Mouse (Mus musculus): ENCODE data around the gene 0610040J01Rik. TPM values are rescaled to one million over a fixed set of nuclear protein-coding genes. Genes with fewer than 3 reads are reported as not detected.
A peak's percentile ranks its signal among the peaks of the same experiment; 100 is the strongest.
"Not testable (repeated sequence)": the region's sequence is repeated elsewhere in the genome, so short reads cannot be mapped to it uniquely, and the experiment has no call there.

Gene 0610040J01Rik
- polyA plus RNA-seq, 1 experiment from 2014 or later = 2.5 TPM

- no peak overlapping the region for H3K4me2 ChIP-seq (replicated peaks)
- DNase-seq (ENCODE audit: low spot score) (peak; percentile 84), ATAC-seq (ENCODE audit: low FRiP score) (0 out of 2 replicates have a peak, but pooled peaks have one; percentile 34)
- no peaks in the 10 kb centered on the region for H3K36me3 ChIP-seq (replicated peaks; ENCODE audit: control insufficient read depth, insufficient read depth)
- 44% methylated on average over 6 of the region's 6 CpGs for WGBS
- H3K4me1 ChIP-seq (replicated peaks; ENCODE audit: control insufficient read depth, insufficient read depth, low read length) = no peaks in the 10 kb centered on the region
- H3K27me3 ChIP-seq (ENCODE audit: control insufficient read depth, insufficient read depth, low read length) = no peaks in the 10 kb centered on the region
- no peak overlapping the region for H3K4me3 ChIP-seq (replicated peaks; ENCODE audit: low read length)
- H3K9ac ChIP-seq = no peak overlapping the region
- H3K9me3 ChIP-seq (ENCODE audit: control insufficient read depth, low read length) = no peaks in the 10 kb centered on the region
- no peak overlapping the region for H3K27ac ChIP-seq
These were observed 74.5 kb downstream of the 0610040J01Rik start for GRCm38 (mm10) chr5:63886709-63887108.

GRCm38 (mm10) chr5:63887111-63887510 is 74.9 kb downstream of the 0610040J01Rik start:
- Histone ChIP-seq H3K27me3 (ENCODE audit: control insufficient read depth, insufficient read depth, low read length) (no peaks in the 10 kb centered on the region), H3K4me3 (replicated peaks; ENCODE audit: low read length) (no peak overlapping the region), H3K4me2 (replicated peaks) (no peak overlapping the region), H3K27ac (no peak overlapping the region), H3K9me3 (ENCODE audit: control insufficient read depth, low read length) (no peaks in the 10 kb centered on the region), H3K9ac (no peak overlapping the region), H3K36me3 (replicated peaks; ENCODE audit: control insufficient read depth, insufficient read depth) (no peaks in the 10 kb centered on the region), H3K4me1 (replicated peaks; ENCODE audit: control insufficient read depth, insufficient read depth, low read length) (no peaks in the 10 kb centered on the region)
- WGBS = 98% methylated on average over 4 of the region's 4 CpGs
- DNase-seq (ENCODE audit: low spot score) (no peak), ATAC-seq (ENCODE audit: low FRiP score) (no peak)

GRCm38 (mm10) chr5:63891241-63891640 is 79.1 kb downstream of the 0610040J01Rik start:
- H3K9ac ChIP-seq = no peak overlapping the region
- ATAC-seq (ENCODE audit: low FRiP score) = no peak
- H3K4me1 ChIP-seq (replicated peaks; ENCODE audit: control insufficient read depth, insufficient read depth, low read length) = no peaks in the 10 kb centered on the region
- H3K4me2 ChIP-seq (replicated peaks) = no peak overlapping the region
- H3K36me3 ChIP-seq (replicated peaks; ENCODE audit: control insufficient read depth, insufficient read depth) = no peaks in the 10 kb centered on the region
- no peak overlapping the region for H3K4me3 ChIP-seq (replicated peaks; ENCODE audit: low read length)
- DNase-seq (ENCODE audit: low spot score) = no peak
- WGBS = 82% methylated on average over 4 of the region's 4 CpGs
- H3K27ac ChIP-seq = no peak overlapping the region
- H3K9me3 ChIP-seq (ENCODE audit: control insufficient read depth, low read length) = no peaks in the 10 kb centered on the region
- no peaks in the 10 kb centered on the region for H3K27me3 ChIP-seq (ENCODE audit: control insufficient read depth, insufficient read depth, low read length)

- H3K4me2 ChIP-seq (replicated peaks) = no peak overlapping the region
- 80% methylated on average over 6 of the region's 6 CpGs for WGBS
- DNase-seq (ENCODE audit: low spot score) (no peak), ATAC-seq (ENCODE audit: low FRiP score) (no peak)
- H3K27me3 ChIP-seq (ENCODE audit: control insufficient read depth, insufficient read depth, low read length) = no peaks in the 10 kb centered on the region
- H3K9ac ChIP-seq = no peak overlapping the region
- H3K9me3 ChIP-seq (ENCODE audit: control insufficient read depth, low read length) = no peaks in the 10 kb centered on the region
- H3K4me1 ChIP-seq (replicated peaks; ENCODE audit: control insufficient read depth, insufficient read depth, low read length) = no peaks in the 10 kb centered on the region
- H3K4me3 ChIP-seq (replicated peaks; ENCODE audit: low read length) = no peak overlapping the region
- H3K36me3 ChIP-seq (replicated peaks; ENCODE audit: control insufficient read depth, insufficient read depth) = no peaks in the 10 kb centered on the region
- no peak overlapping the region for H3K27ac ChIP-seq
These were observed 79.7 kb downstream of the 0610040J01Rik start for GRCm38 (mm10) chr5:63891912-63892311.

GRCm38 (mm10) chr5:63897001-63897819 is 85.0 kb downstream of the 0610040J01Rik start:
- not testable (repeated sequence) for H3K9me3 ChIP-seq (ENCODE audit: control insufficient read depth, low read length); ATAC-seq (ENCODE audit: low FRiP score); H3K27me3 ChIP-seq (ENCODE audit: control insufficient read depth, insufficient read depth, low read length); H3K36me3 ChIP-seq (replicated peaks; ENCODE audit: control insufficient read depth, insufficient read depth); H3K9ac ChIP-seq; DNase-seq (ENCODE audit: low spot score); H3K4me2 ChIP-seq (replicated peaks); H3K27ac ChIP-seq; H3K4me1 ChIP-seq (replicated peaks; ENCODE audit: control insufficient read depth, insufficient read depth, low read length); H3K4me3 ChIP-seq (replicated peaks; ENCODE audit: low read length)
- 88% methylated on average over 5 of the region's 5 CpGs for WGBS

- Histone ChIP-seq H3K4me1 (replicated peaks; ENCODE audit: control insufficient read depth, insufficient read depth, low read length) (no peaks in the 10 kb centered on the region), H3K4me3 (replicated peaks; ENCODE audit: low read length) (no peak overlapping the region), H3K27me3 (ENCODE audit: control insufficient read depth, insufficient read depth, low read length) (no peaks in the 10 kb centered on the region), H3K36me3 (replicated peaks; ENCODE audit: control insufficient read depth, insufficient read depth) (no peaks in the 10 kb centered on the region), H3K4me2 (replicated peaks) (no peak overlapping the region), H3K9ac (no peak overlapping the region), H3K27ac (no peak overlapping the region), H3K9me3 (ENCODE audit: control insufficient read depth, low read length) (no peaks in the 10 kb centered on the region)
- DNase-seq (ENCODE audit: low spot score) (no peak), ATAC-seq (ENCODE audit: low FRiP score) (no peak)
- WGBS = 87% methylated on average over 3 of the region's 3 CpGs
These were observed 85.6 kb downstream of the 0610040J01Rik start for GRCm38 (mm10) chr5:63897820-63898110.

GRCm38 (mm10) chr5:63903329-63903728 is 91.2 kb downstream of the 0610040J01Rik start:
- 88% methylated on average over 3 of the region's 3 CpGs for WGBS
- no peak overlapping the region for H3K4me3 ChIP-seq (replicated peaks; ENCODE audit: low read length)
- ATAC-seq (ENCODE audit: low FRiP score) (no peak), DNase-seq (ENCODE audit: low spot score) (no peak)
- no peaks in the 10 kb centered on the region for H3K4me1 ChIP-seq (replicated peaks; ENCODE audit: control insufficient read depth, insufficient read depth, low read length)
- H3K4me2 ChIP-seq (replicated peaks) = no peak overlapping the region
- H3K9me3 ChIP-seq (ENCODE audit: control insufficient read depth, low read length) = no peaks in the 10 kb centered on the region
- H3K27ac ChIP-seq = no peak overlapping the region
- no peaks in the 10 kb centered on the region for H3K36me3 ChIP-seq (replicated peaks; ENCODE audit: control insufficient read depth, insufficient read depth)
- H3K27me3 ChIP-seq (ENCODE audit: control insufficient read depth, insufficient read depth, low read length) = no peaks in the 10 kb centered on the region
- H3K9ac ChIP-seq = no peak overlapping the region

GRCm38 (mm10) chr5:63906149-63907093 is 94.3 kb downstream of the 0610040J01Rik start:
- no peak overlapping the region for H3K9ac ChIP-seq
- no peak overlapping the region for H3K4me3 ChIP-seq (replicated peaks; ENCODE audit: low read length)
- H3K27ac ChIP-seq = no peak overlapping the region
- WGBS = 41% methylated on average over 13 of the region's 13 CpGs
- ATAC-seq (ENCODE audit: low FRiP score) (peak; percentile 71), DNase-seq (ENCODE audit: low spot score) (peak; percentile 89)
- no peaks in the 10 kb centered on the region for H3K4me1 ChIP-seq (replicated peaks; ENCODE audit: control insufficient read depth, insufficient read depth, low read length)
- no peak overlapping the region for H3K4me2 ChIP-seq (replicated peaks)
- H3K27me3 ChIP-seq (ENCODE audit: control insufficient read depth, insufficient read depth, low read length) = no peaks in the 10 kb centered on the region
- no peaks in the 10 kb centered on the region for H3K9me3 ChIP-seq (ENCODE audit: control insufficient read depth, low read length)
- H3K36me3 ChIP-seq (replicated peaks; ENCODE audit: control insufficient read depth, insufficient read depth) = no peaks in the 10 kb centered on the region

- H3K27me3 ChIP-seq (ENCODE audit: control insufficient read depth, insufficient read depth, low read length) = no peaks in the 10 kb centered on the region
- no peaks in the 10 kb centered on the region for H3K4me1 ChIP-seq (replicated peaks; ENCODE audit: control insufficient read depth, insufficient read depth, low read length)
- no peaks in the 10 kb centered on the region for H3K36me3 ChIP-seq (replicated peaks; ENCODE audit: control insufficient read depth, insufficient read depth)
- no peak overlapping the region for H3K9ac ChIP-seq
- DNase-seq (ENCODE audit: low spot score) = no peak
- WGBS = 61% methylated on average over 4 of the region's 4 CpGs
- no peak overlapping the region for H3K4me2 ChIP-seq (replicated peaks)
- no peaks in the 10 kb centered on the region for H3K9me3 ChIP-seq (ENCODE audit: control insufficient read depth, low read length)
- H3K27ac ChIP-seq = no peak overlapping the region
- H3K4me3 ChIP-seq (replicated peaks; ENCODE audit: low read length) = no peak overlapping the region
- ATAC-seq (ENCODE audit: low FRiP score) = no peak
These were observed 95.3 kb downstream of the 0610040J01Rik start for GRCm38 (mm10) chr5:63907513-63907912.
